Mouse (Mus musculus): ENCODE results near the gene Snf8.
A peak's percentile ranks its signal among the peaks of the same experiment; 100 is the strongest.

The Snf8 gene

DNA sequence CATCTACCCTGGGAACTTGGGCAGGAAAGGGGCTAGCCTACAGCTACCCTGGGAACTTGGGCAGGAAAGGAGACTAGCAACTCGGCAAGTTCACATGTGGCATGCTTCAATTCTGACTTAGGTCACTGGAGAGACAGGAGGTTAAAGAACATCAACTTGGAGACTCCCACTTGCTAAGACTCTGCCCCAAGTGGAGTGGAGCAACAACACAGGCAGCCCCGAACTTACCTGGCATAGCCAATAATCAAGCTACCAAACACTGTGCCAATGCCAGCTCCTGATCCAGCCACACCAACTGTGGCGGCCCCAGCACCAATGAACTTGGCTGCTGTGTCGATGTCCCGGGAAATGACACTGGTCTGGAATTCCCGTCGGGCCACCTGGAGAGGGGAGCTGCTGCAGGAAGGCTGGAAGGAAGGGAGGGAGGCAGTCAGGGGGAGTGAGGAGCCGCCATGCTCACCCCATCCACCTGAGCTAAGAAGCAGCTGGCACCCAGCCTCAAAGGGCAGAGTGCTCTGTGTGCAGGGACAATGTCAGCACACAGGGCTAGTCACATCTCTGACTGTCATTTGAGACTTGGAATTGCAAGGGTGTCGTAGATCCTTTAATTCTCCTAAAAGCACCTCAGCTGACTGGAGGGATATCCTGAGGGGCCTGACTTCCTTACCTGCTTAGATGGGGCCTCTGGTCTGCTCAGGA, 38.8 kb downstream of the Snf8 start:
- DNase-seq (ENCODE audit: low read depth, low spot score), result no peak

GRCm38 (mm10) chr11:96074351-96075176, 39.9 kb downstream of the Snf8 start:
- peak; percentile 55 for DNase-seq (ENCODE audit: low read depth, low spot score)

- peak; percentile 30 for DNase-seq (ENCODE audit: low read depth, low spot score)
These were observed 40.5 kb downstream of the Snf8 start for GRCm38 (mm10) chr11:96075177-96075508.

GRCm38 (mm10) chr11:96075509-96076220, 41.0 kb downstream of the Snf8 start, which contains the start of gene Atp5g1:
TSS of gene Atp5g1 (minus strand) at chr11:96075670.
- peak; percentile 100 for DNase-seq (ENCODE audit: low read depth, low spot score)

DNA sequence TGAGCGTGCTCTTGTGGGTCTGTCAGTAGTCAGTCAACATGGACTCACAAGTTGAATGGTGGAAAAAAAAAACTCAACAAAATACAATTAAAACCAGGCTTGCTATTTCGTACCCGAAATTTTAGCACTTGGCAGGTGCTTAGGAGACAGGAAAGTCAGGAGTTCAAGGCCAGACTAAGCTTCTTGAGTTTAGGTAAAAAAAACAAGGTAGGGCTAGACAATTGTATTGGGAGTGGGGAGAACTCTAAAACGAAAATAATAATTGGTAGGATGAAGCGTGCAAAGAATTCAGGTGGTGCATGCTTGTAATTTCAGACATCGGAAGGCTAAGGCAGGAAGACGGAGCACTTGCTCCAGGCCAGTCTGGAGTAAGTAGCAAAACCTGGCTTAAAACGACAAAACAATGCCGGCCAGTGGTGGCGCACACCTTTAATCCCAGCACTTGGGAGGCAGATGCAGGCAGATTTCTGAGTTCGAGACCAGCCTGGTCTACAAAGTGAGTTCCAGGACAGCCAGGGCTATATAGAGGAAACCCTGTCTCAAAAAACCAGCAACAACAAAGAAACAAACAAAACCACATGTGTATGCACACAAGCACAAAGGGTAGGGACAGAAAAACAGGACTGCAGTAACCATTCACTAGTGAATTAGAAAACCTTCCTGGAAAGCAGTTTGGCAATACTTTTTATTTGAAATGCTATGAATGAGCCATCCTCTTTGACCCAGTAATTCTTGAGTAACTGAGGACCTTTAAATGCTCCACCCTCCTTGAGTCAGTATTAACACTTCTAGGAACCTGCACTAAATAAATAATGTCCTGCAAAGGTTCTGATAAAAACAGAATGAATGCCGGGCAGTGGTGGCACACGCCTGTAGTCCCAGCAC, 41.8 kb downstream of the Snf8 start:
- no peak for DNase-seq (ENCODE audit: low read depth, low spot score)

- no peak for DNase-seq (ENCODE audit: low read depth, low spot score)
These were observed 46.1 kb downstream of the Snf8 start for GRCm38 (mm10) chr11:96080736-96081135.

DNA sequence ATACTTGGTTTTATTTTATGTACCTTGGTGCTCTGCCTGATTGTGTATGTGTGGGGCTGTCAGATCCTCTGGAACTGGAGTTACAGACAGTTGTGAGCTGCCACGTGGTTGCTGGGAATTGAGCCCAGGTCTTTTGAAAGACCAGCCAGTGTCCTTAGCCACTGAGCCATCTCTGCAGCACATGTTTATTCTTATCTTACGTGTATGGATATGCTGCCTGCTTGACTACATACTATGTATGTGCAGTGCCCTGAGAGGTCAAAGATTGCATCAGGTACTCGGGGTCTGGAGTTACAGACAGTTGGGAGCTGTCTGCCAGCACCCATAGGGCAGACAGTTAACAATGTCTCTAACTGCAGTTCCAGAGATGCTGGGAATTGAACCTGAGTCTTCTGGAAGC, 48.0 kb downstream of the Snf8 start:
- no peak for DNase-seq (ENCODE audit: low read depth, low spot score)

DNA sequence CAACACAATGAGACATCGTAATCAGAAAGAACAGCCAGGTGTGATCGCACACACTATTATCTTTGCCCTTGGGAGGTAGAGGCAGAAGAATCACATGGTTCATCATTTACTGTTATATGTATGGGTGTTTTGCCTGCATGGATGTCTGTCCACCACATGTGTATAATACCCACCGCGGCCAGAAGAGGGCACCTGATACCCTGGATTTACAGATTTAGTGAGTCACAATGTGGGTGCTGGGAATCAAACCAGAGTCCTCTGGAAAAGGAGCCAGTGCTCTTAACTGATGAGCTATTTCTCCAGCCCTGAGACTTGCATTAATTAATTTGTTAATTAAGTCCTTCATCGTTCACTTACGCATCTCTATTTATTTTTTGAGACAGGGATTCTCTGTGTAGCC, 53.3 kb downstream of the Snf8 start:
- no peak for DNase-seq (ENCODE audit: low read depth, low spot score)

GRCm38 (mm10) chr11:96091073-96091472, 56.4 kb downstream of the Snf8 start:
- peak; percentile 35 for DNase-seq (ENCODE audit: low read depth, low spot score)

DNA sequence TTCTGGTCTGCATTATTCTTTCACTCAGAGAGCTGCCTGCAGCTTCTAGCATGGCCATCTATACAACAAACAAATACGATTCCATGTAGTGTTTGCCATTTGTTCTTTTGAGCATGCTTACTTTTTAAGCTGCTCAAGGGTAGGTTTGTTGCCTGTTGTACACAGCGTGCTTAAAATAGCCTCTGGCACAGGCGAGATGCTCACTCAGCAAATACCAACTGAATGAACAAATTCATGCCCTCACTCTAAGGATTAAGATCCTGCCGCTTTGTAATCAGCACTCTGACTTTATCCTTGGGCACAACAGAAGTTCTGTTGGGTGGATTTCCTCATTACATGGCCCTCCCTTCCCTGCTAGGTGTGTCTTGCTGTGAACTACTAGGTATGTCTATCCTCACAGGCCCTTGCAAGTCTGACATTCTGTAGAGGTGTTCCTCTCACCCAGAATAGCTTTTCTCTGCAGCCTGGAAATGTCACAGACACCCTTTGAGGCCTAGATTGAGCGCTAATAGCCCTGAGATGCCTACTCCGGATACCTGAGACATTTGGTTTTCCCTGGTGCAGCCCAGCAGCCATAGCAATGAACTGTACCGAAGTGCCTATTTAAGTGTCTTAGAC, 58.1 kb downstream of the Snf8 start:
- no peak for DNase-seq (ENCODE audit: low read depth, low spot score)

DNA sequence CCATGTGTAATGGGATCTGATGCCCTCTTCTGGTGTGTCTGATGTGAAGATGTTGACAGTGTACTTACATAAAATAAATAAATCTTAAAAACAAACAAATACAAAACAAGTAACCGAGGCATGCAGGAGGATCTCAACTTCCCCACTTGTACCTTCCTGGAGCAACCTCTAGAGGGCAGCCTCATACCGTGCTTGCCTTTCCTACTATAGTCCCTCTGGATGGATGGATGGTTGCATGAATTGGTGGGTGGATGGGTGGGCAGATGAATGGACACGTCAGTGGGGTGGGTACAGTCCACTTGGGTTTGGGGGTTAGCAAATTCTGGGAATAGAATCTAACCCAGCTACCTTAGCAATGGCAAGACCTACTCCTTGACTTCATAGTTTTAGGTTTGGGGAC, 58.7 kb downstream of the Snf8 start:
- DNase-seq (ENCODE audit: low read depth, low spot score), result peak; percentile 44

Data from brain, adult 2 months (tissue).